Mouse (Mus musculus) spleen, adult 2 months (tissue): ENCODE results near the gene Slc19a3. TPM values are rescaled to one million over a fixed set of nuclear protein-coding genes. Genes with fewer than 3 reads are reported as not detected.

Experiments used
- DNase-seq, 2 experiments: peaks; one replicate each; pipeline versions ENCODE4 v3.0.0 to v3.0.0-alpha.2; 2012 to 2021; ENCODE audit warnings: low spot score in 2 of 2, low read depth in 1 of 2
- H3K27ac ChIP-seq: fragments of 200-500 bp; 2 replicates; pipeline ENCODE4 v1.5.1; 2012; ENCODE audit warnings: low read length, inconsistent platforms; ENCODE audit not compliant: insufficient read depth
- H3K27me3 ChIP-seq: fragments of 200-500 bp; 2 replicates; pipeline ENCODE4 v1.6.1; 2012; ENCODE audit warnings: mild to moderate bottlenecking, moderate library complexity, low read length, inconsistent platforms; ENCODE audit not compliant: control insufficient read depth, insufficient read depth
- H3K36me3 ChIP-seq: fragments of 200-500 bp; 2 replicates; pipeline ENCODE4 v1.6.1; 2012; ENCODE audit warnings: mild to moderate bottlenecking, low read length, inconsistent platforms; ENCODE audit not compliant: control insufficient read depth, insufficient read depth
- H3K4me1 ChIP-seq: fragments of 200-500 bp; 2 replicates; pipeline ENCODE4 v1.6.1; 2011; ENCODE audit warnings: inconsistent platforms; ENCODE audit not compliant: control insufficient read depth, insufficient read depth, insufficient read length
- H3K4me3 ChIP-seq: fragments of 200-500 bp; 2 replicates; pipeline ENCODE4 v1.5.1; 2011; ENCODE audit warnings: mild to moderate bottlenecking, inconsistent platforms; ENCODE audit not compliant: insufficient read depth, insufficient read length; ENCODE audit errors: extremely low read depth
- CTCF ChIP-seq: fragments of 200-500 bp; IDR thresholded peaks from 2 replicates; pipeline ENCODE4 v1.5.1; 2011; ENCODE audit warnings: mild to moderate bottlenecking, inconsistent platforms; ENCODE audit not compliant: insufficient read depth, insufficient read length, insufficient replicate concordance; ENCODE audit errors: extremely low read depth
- POLR2A ChIP-seq: fragments of 200-500 bp; IDR thresholded peaks from 2 replicates; pipeline ENCODE4 v1.6.1; 2011; ENCODE audit warnings: low read depth, low read length, inconsistent platforms
- WGBS: fragments of 180-500 bp; shearing (Covaris S2); methylation state at CpG from one replicate; pipeline ENCODE4 v1.1.7; 2018; 5-methylcytosine and 5-hydroxymethylcytosine counted together
- polyA plus RNA-seq: library from polyadenylated mRNA; depleted of rRNA; stranded (reverse); fragments of >200 nt; gene quantifications from 2 replicates; pipeline ENCODE4 v1.2.3, GENCODE M21; 2012

Slc19a3 gene
- polyA plus RNA-seq, 1 experiment: 0.21 TPM

GRCm38 (mm10) chr1:82991062-82991461 lies 47.2 kb downstream of the Slc19a3 start:
- H3K27ac ChIP-seq: no peak overlapping the region
- no peak overlapping the region for H3K4me3 ChIP-seq
- DNase-seq: no peak
- H3K36me3 ChIP-seq: no peaks in the 10 kb centered on the region
- no peaks in the 10 kb centered on the region for H3K4me1 ChIP-seq
- 80% methylated on average over 4 of the region's 4 CpGs for WGBS
- no peak for TF ChIP-seq CTCF
- TF ChIP-seq POLR2A: no peak
- H3K27me3 ChIP-seq: no peaks in the 10 kb centered on the region

- H3K27ac ChIP-seq: no peak overlapping the region
- no peak for TF ChIP-seq POLR2A
- no peak for TF ChIP-seq CTCF
- no peaks in the 10 kb centered on the region for H3K4me1 ChIP-seq
- no peaks in the 10 kb centered on the region for H3K27me3 ChIP-seq
- no peak overlapping the region for H3K4me3 ChIP-seq
- 35% methylated on average over 4 of the region's 4 CpGs for WGBS
- DNase-seq: peak in 1 of 2 experiments; percentile 48
- H3K36me3 ChIP-seq: no peaks in the 10 kb centered on the region
These were observed 50.6 kb downstream of the Slc19a3 start for GRCm38 (mm10) chr1:82987530-82988198.

DNA sequence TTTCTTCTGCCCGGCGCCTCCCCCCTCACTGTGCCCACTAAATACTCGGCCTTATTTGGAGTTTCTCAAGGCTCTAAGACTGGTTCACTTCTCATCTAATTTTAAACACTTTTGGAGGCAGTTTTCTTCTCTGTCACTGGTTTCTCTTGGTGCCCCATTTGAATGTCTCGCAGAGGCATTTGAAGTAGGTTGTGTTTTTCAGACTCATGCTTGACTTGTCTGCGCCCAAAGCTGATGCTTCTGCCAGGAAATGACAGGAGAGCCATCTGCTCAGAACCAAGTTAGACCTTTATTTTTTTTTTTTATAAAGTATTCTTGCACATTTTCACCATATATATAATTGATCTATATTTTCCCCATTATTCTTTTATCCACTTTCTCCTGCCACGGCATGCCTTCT lies 51.5 kb downstream of the Slc19a3 start:
- 89% methylated on average over 6 of the region's 6 CpGs for WGBS
- TF ChIP-seq CTCF (no peak), POLR2A (no peak)
- H3K27ac ChIP-seq: no peak overlapping the region
- no peaks in the 10 kb centered on the region for H3K27me3 ChIP-seq
- DNase-seq: no peak
- H3K4me3 ChIP-seq: no peak overlapping the region
- no peaks in the 10 kb centered on the region for H3K36me3 ChIP-seq
- no peaks in the 10 kb centered on the region for H3K4me1 ChIP-seq

- H3K4me1 ChIP-seq: no peaks in the 10 kb centered on the region; the same call in 1 of the 2 replicates
- H3K27ac ChIP-seq: no peak overlapping the region
- H3K27me3 ChIP-seq: no peaks in the 10 kb centered on the region
- no peak for DNase-seq
- no peak for TF ChIP-seq POLR2A
- TF ChIP-seq CTCF: no peak
- H3K36me3 ChIP-seq: no peaks in the 10 kb centered on the region
- no peak overlapping the region for H3K4me3 ChIP-seq
These were observed 60.4 kb downstream of the Slc19a3 start for GRCm38 (mm10) chr1:82977840-82978239.

GRCm38 (mm10) chr1:82975750-82976149 lies 62.5 kb downstream of the Slc19a3 start:
- 40% methylated on average over 5 of the region's 5 CpGs for WGBS
- H3K4me3 ChIP-seq: no peak overlapping the region
- peak overlapping the region; percentile 5; the same call in 1 of the 2 replicates for H3K27ac ChIP-seq
- no peaks in the 10 kb centered on the region; the same call in 1 of the 2 replicates for H3K4me1 ChIP-seq
- H3K36me3 ChIP-seq: no peaks in the 10 kb centered on the region
- TF ChIP-seq CTCF (no peak), POLR2A (no peak)
- DNase-seq: no peak
- H3K27me3 ChIP-seq: no peaks in the 10 kb centered on the region

DNA sequence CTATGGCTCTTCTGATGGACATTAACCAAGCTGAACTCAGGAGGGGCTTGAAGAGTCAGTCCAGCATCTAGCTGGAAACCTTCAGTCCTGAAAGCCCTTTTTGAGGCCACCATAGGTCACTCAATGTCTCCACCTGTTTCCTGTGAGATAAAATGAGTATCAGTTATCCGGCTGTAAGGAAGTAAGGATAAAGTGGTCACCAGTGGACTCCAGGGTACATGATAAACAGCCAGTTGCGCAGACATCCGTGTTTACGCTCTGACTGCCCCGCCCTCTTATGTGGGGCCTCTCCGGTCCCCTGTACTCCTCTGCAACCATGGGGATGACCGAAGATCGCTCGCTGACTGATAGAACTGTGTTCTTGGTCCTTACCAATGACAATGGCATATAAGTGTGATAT lies 63.9 kb downstream of the Slc19a3 start:
- H3K27ac ChIP-seq: peak overlapping the region; percentile 62
- no peak for DNase-seq
- no peaks in the 10 kb centered on the region for H3K36me3 ChIP-seq
- H3K27me3 ChIP-seq: no peaks in the 10 kb centered on the region
- TF ChIP-seq POLR2A (no peak), CTCF (no peak)
- 50% methylated on average over 9 of the region's 9 CpGs for WGBS
- H3K4me3 ChIP-seq: no peak overlapping the region
- no peaks in the 10 kb centered on the region; the same call in 1 of the 2 replicates for H3K4me1 ChIP-seq

DNA sequence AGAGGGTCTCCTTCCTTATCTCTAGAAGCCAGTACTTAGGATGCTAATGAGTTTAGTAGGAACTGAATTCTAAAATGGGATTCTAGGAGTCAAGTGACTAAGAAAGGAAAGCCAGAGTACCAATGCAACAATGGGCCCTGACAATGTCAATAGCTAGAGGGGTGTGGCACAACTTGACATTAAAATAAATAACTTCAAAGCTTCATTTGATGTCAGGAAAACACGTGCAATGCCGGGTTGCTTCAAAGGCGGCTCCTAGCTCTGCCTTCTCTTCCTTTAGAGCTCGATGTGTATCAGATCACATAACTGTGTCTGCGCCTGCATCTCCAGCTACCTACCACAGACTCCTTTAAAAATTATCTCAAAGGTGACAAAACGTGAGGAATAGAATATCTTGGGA lies 64.3 kb downstream of the Slc19a3 start:
- Histone ChIP-seq H3K36me3 (no peaks in the 10 kb centered on the region), H3K27me3 (no peaks in the 10 kb centered on the region), H3K27ac (peak overlapping the region; percentile 62; the same call in 1 of the 2 replicates), H3K4me1 (no peaks in the 10 kb centered on the region; the same call in 1 of the 2 replicates), H3K4me3 (no peak overlapping the region)
- peak in 1 of 2 experiments; percentile 37 for DNase-seq
- TF ChIP-seq POLR2A: no peak
- no peak for TF ChIP-seq CTCF
- WGBS: 46% methylated on average over 6 of the region's 6 CpGs
